ENCODE assay signal across 8 mouse cellular contexts in genomic region chr3:153689793-153690291, GRCm38 (mm10). TPM values are rescaled to one million over a fixed set of nuclear protein-coding genes. Genes with fewer than 3 reads are reported as not detected.
DNase-seq lines count a peak whose midpoint lies in the region; ATAC-seq and TF ChIP-seq lines count a peak whose summit lies in the region.

No protein-coding gene starts in this region.

- H3K4me1 ChIP-seq in erythroblast, embryonic 14.5 days (ENCODE audit: control insufficient read depth), result peaks cover 78% of the 10 kb centered on the region
- H3K4me1 ChIP-seq in kidney, postnatal 0 days (replicated peaks; ENCODE audit: insufficient read depth, low read length), result peaks cover 37% of the 10 kb centered on the region

- no peak for TF ChIP-seq CTCF in layer of hippocampus, adult 2 months (conservative IDR thresholded peaks at IDR 0.05)
- TF ChIP-seq CTCF in kidney, postnatal 0 days (IDR thresholded peaks at IDR 0.05; ENCODE audit: low read depth), result 0 out of 2 replicates have a peak, but pooled peaks have one; percentile 2

- H3K4me2 ChIP-seq in kidney, postnatal 0 days (ENCODE audit: low read length), result peak overlapping the region; percentile 37

- peaks cover 16% of the 10 kb centered on the region for H3K9me3 ChIP-seq in erythroblast, embryonic 14.5 days (ENCODE audit: control insufficient read depth, low read length)
- no peaks in the 10 kb centered on the region for H3K9me3 ChIP-seq in kidney, postnatal 0 days (replicated peaks; ENCODE audit: low read length)

- peak; percentile 56 for ATAC-seq in kidney, postnatal 0 days (replicated peaks; ENCODE audit: low FRiP score, low read depth)
- ATAC-seq in megakaryocyte, adult 5-6 weeks (ENCODE audit: poor library complexity, severe bottlenecking), result peak; percentile 47; the same call in 1 of the 2 replicates

- H3K4me3 ChIP-seq in layer of hippocampus, adult 2 months, result no peak overlapping the region
- H3K4me3 ChIP-seq in erythroblast, embryonic 14.5 days (replicated peaks), result peak overlapping the region; percentile 59
- no peak overlapping the region for H3K4me3 ChIP-seq in kidney, postnatal 0 days (replicated peaks; ENCODE audit: low read depth, low read length)

- H3K9ac ChIP-seq in kidney, postnatal 0 days (ENCODE audit: low read depth, low read length), result peak overlapping the region; percentile 8; the same call in 1 of the 2 replicates

- peak overlapping the region; percentile 75 for H3K27ac ChIP-seq in layer of hippocampus, adult 2 months
- peak overlapping the region; percentile 84 for H3K27ac ChIP-seq in kidney, postnatal 0 days

- H3K27me3 ChIP-seq in erythroblast, embryonic 14.5 days (ENCODE audit: control insufficient read depth), result no peaks in the 10 kb centered on the region
- no peaks in the 10 kb centered on the region for H3K27me3 ChIP-seq in kidney, postnatal 0 days (ENCODE audit: insufficient read depth, low read length)

- peaks cover 63% of the 10 kb centered on the region for H3K36me3 ChIP-seq in erythroblast, embryonic 14.5 days (ENCODE audit: control insufficient read depth)
- H3K36me3 ChIP-seq in kidney, postnatal 0 days (ENCODE audit: insufficient read depth, low read length), result no peaks in the 10 kb centered on the region

- DNase-seq in layer of hippocampus, adult 2 months (ENCODE audit: low spot score in 2 of 2), result no peak
- DNase-seq in layer of hippocampus, adult 9-11 months, result no peak
- DNase-seq in kidney, postnatal 0 days (ENCODE audit: low spot score), result peak; percentile 85
- DNase-seq in gastrocnemius, postnatal 25 days, result no peak
- no peak for DNase-seq in thymus, postnatal 4 days
- no peak for DNase-seq in thymus, postnatal 36 days

- WGBS in kidney, postnatal 0 days, result 10% methylated on average over 11 of the region's 11 CpGs

RNA-seq across cellular contexts. Expression of gene St6galnac3, which starts 35.1 kb away (rescaled TPM):
- 10 to 100 TPM; 25.9 to 27.4 TPM for total RNA-seq in layer of hippocampus, adult 2 months (2021)
- polyA plus RNA-seq in erythroblast, embryonic 14.5 days (2012), result 0.09 and 0.17 TPM in 2 replicates
- 34.2 and 34.4 TPM in 2 replicates for polyA plus RNA-seq in kidney, postnatal 0 days (2015; fragmentation: Nextera tagmentation; extraction: Ambion mirVana)
- total RNA-seq in megakaryocyte, adult 5-6 weeks (2015), result 0.16 and 0.57 TPM in 2 replicates
- total RNA-seq in megakaryocyte, adult 5-6 weeks (2017), result 0.18 and 1.4 TPM in 2 replicates
- 1 to 10 TPM; 2.3 to 2.8 TPM for total RNA-seq in gastrocnemius, postnatal 25 days (2021)

Comparison
In these comparisons a context has a peak if more than half of its experiments do, and no peak if none do; other contexts are left out.
1. RNA of gene St6galnac3, which starts 35.1 kb away (total RNA-seq): 25.9 to 27.4 TPM in layer of hippocampus, adult 2 months; 2.3 to 2.8 TPM in gastrocnemius, postnatal 25 days and 0.16 to 1.4 TPM in megakaryocyte, adult 5-6 weeks; every median in the first group is over 4 times any median in the second.